Mouse (Mus musculus) forebrain, embryonic 11.5 days (tissue): ENCODE results near the gene Col6a3. TPM values are rescaled to one million over a fixed set of nuclear protein-coding genes. Genes with fewer than 3 reads are reported as not detected.
A peak's percentile ranks its signal among the peaks of the same experiment; 100 is the strongest.

Source experiments
- ATAC-seq: fragments of 200-750 bp; cut with Nextera tagmentation; replicated peaks from 2 replicates; pipeline ENCODE4 v1.8.0; 2017; ENCODE audit warnings: moderate TSS enrichment; ENCODE audit not compliant: low FRiP score
- DNase-seq: peaks from one replicate; pipeline ENCODE4 v3.0.0-alpha.2; 2017; ENCODE audit warnings: low spot score
- H3K27ac ChIP-seq: fragments of 300-500 bp; sonication (generic); 2 replicates; pipeline ENCODE4 v1.5.1; 2014; ENCODE audit warnings: low read depth, low read length
- H3K27me3 ChIP-seq: fragments of 300-500 bp; sonication (generic); 2 replicates; pipeline ENCODE4 v1.6.1; 2014; ENCODE audit warnings: mild to moderate bottlenecking, low read length, mixed read lengths; ENCODE audit not compliant: control insufficient read depth, insufficient read depth
- H3K36me3 ChIP-seq: fragments of 300-500 bp; sonication (generic); 2 replicates; pipeline ENCODE4 v1.6.1; 2014; ENCODE audit warnings: mild to moderate bottlenecking, low read length, moderate library complexity, mixed read lengths; ENCODE audit not compliant: control insufficient read depth, insufficient read depth
- H3K4me1 ChIP-seq: fragments of 300-500 bp; sonication (generic); replicated peaks from 2 replicates; pipeline ENCODE4 v1.6.1; 2014; ENCODE audit warnings: low read length, mixed read lengths; ENCODE audit not compliant: control insufficient read depth, insufficient read depth
- H3K4me2 ChIP-seq: fragments of 300-500 bp; sonication (generic); 2 replicates; pipeline ENCODE4 v1.6.1; 2014; ENCODE audit warnings: low read depth, mild to moderate bottlenecking, low read length, moderate library complexity, mixed read lengths; ENCODE audit not compliant: severe bottlenecking
- H3K4me3 ChIP-seq: fragments of 300-500 bp; sonication (generic); 2 replicates; pipeline ENCODE4 v1.5.1; 2014; ENCODE audit warnings: low read depth, low read length
- H3K9ac ChIP-seq: fragments of 300-500 bp; sonication (generic); 2 replicates; pipeline ENCODE4 v1.6.1; 2014; ENCODE audit warnings: low read length
- H3K9me3 ChIP-seq: fragments of 300-500 bp; sonication (generic); 2 replicates; pipeline ENCODE4 v1.6.1; 2016; ENCODE audit warnings: low read length, mixed read lengths; ENCODE audit not compliant: control insufficient read depth
- WGBS: fragments of 180-500 bp; shearing (Covaris S2); extraction: QIAGEN DNeasy Blood & Tissue Kit; methylation state at CpG from one replicate; pipeline ENCODE4 v1.1.7; 2014; 5-methylcytosine and 5-hydroxymethylcytosine counted together
- polyA plus RNA-seq: library from polyadenylated mRNA; unstranded; fragments of >200 nt; fragmentation: Nextera tagmentation; extraction: Ambion mirVana; gene quantifications from 2 replicates; pipeline ENCODE4 v1.2.1, GENCODE M21; 2014

The Col6a3 gene
- polyA plus RNA-seq, 1 experiment from 2014 or later, result 6.3 TPM

- H3K4me3 ChIP-seq, result no peak overlapping the region
- DNase-seq (no peak), ATAC-seq (no peak)
- H3K27me3 ChIP-seq, result no peaks in the 10 kb centered on the region
- no peaks in the 10 kb centered on the region for H3K36me3 ChIP-seq
- WGBS, result 95% methylated on average over 1 of the region's 1 CpGs
- H3K4me1 ChIP-seq, result no peaks in the 10 kb centered on the region
- no peak overlapping the region for H3K9ac ChIP-seq
- no peak overlapping the region for H3K4me2 ChIP-seq
- H3K9me3 ChIP-seq, result no peaks in the 10 kb centered on the region
- H3K27ac ChIP-seq, result no peak overlapping the region
Measured at GRCm38 (mm10) chr1:90780446-90780845, 63.3 kb downstream of the Col6a3 start.

GRCm38 (mm10) chr1:90779072-90779471, 64.7 kb downstream of the Col6a3 start:
- no peak overlapping the region for H3K4me3 ChIP-seq
- no peaks in the 10 kb centered on the region for H3K36me3 ChIP-seq
- H3K27ac ChIP-seq, result no peak overlapping the region
- no peak overlapping the region for H3K9ac ChIP-seq
- H3K4me1 ChIP-seq, result no peaks in the 10 kb centered on the region
- no peak for DNase-seq
- H3K9me3 ChIP-seq, result no peaks in the 10 kb centered on the region
- H3K4me2 ChIP-seq, result no peak overlapping the region
- no peaks in the 10 kb centered on the region for H3K27me3 ChIP-seq
- 91% methylated on average over 7 of the region's 7 CpGs for WGBS
- no peak for ATAC-seq

GRCm38 (mm10) chr1:90775477-90776241, 68.1 kb downstream of the Col6a3 start:
- WGBS, result 15% methylated on average over 10 of the region's 10 CpGs
- Histone ChIP-seq H3K4me3 (no peak overlapping the region), H3K4me2 (no peak overlapping the region), H3K27me3 (no peaks in the 10 kb centered on the region), H3K9me3 (no peaks in the 10 kb centered on the region), H3K27ac (no peak overlapping the region), H3K4me1 (no peaks in the 10 kb centered on the region), H3K9ac (no peak overlapping the region), H3K36me3 (no peaks in the 10 kb centered on the region)
- DNase-seq (peak; percentile 70), ATAC-seq (peak; percentile 69)

- Histone ChIP-seq H3K9ac (no peak overlapping the region), H3K27me3 (no peaks in the 10 kb centered on the region), H3K4me2 (no peak overlapping the region), H3K4me3 (no peak overlapping the region), H3K27ac (no peak overlapping the region), H3K9me3 (no peaks in the 10 kb centered on the region), H3K36me3 (no peaks in the 10 kb centered on the region), H3K4me1 (no peaks in the 10 kb centered on the region)
- WGBS, result 73% methylated on average over 4 of the region's 4 CpGs
- ATAC-seq, result no peak
- DNase-seq, result no peak
Measured at GRCm38 (mm10) chr1:90771172-90771571, 72.6 kb downstream of the Col6a3 start.

- ATAC-seq (no peak), DNase-seq (no peak)
- Histone ChIP-seq H3K4me2 (no peak overlapping the region), H3K27me3 (no peaks in the 10 kb centered on the region), H3K4me1 (no peaks in the 10 kb centered on the region), H3K9me3 (no peaks in the 10 kb centered on the region), H3K27ac (no peak overlapping the region), H3K36me3 (no peaks in the 10 kb centered on the region), H3K9ac (no peak overlapping the region), H3K4me3 (no peak overlapping the region)
- 86% methylated on average over 7 of the region's 7 CpGs for WGBS
Measured at GRCm38 (mm10) chr1:90770027-90770426, 73.7 kb downstream of the Col6a3 start.

DNA sequence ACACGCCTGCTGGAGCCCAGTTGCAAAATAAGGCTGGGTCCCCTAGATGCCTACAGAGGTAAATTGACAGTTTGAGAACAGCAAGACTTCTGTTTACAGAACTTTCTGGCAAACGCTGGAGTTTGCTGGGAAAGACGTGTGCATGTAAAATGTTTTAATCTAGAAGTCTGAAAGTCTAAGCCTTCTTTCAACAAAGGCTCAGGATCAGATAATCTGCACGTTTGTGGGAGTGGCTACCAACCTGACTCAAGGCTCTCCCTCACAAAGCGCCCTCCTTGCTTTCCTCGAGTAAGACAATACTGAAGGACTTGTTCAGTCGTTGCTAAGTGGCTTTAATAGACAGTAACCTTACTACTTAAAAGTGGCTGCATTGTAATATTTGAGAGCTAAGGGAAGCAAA, 74.5 kb downstream of the Col6a3 start:
- no peaks in the 10 kb centered on the region for H3K36me3 ChIP-seq
- WGBS, result 62% methylated on average over 7 of the region's 7 CpGs
- no peak for ATAC-seq

GRCm38 (mm10) chr1:90758091-90758673, 85.6 kb downstream of the Col6a3 start:
- Histone ChIP-seq H3K4me3 (no peak overlapping the region), H3K36me3 (no peaks in the 10 kb centered on the region), H3K9me3 (no peaks in the 10 kb centered on the region), H3K27me3 (no peaks in the 10 kb centered on the region), H3K9ac (no peak overlapping the region), H3K27ac (no peak overlapping the region), H3K4me1 (no peaks in the 10 kb centered on the region), H3K4me2 (no peak overlapping the region)
- ATAC-seq (no peak), DNase-seq (no peak)
- 94% methylated on average over 4 of the region's 4 CpGs for WGBS

More for the DNA sequence above, 74.5 kb downstream of the Col6a3 start:
- Histone ChIP-seq H3K27me3 (no peaks in the 10 kb centered on the region), H3K27ac (no peak overlapping the region), H3K4me2 (no peak overlapping the region), H3K4me3 (no peak overlapping the region), H3K9me3 (no peaks in the 10 kb centered on the region), H3K4me1 (no peaks in the 10 kb centered on the region), H3K9ac (no peak overlapping the region)
- DNase-seq, result no peak

DNA sequence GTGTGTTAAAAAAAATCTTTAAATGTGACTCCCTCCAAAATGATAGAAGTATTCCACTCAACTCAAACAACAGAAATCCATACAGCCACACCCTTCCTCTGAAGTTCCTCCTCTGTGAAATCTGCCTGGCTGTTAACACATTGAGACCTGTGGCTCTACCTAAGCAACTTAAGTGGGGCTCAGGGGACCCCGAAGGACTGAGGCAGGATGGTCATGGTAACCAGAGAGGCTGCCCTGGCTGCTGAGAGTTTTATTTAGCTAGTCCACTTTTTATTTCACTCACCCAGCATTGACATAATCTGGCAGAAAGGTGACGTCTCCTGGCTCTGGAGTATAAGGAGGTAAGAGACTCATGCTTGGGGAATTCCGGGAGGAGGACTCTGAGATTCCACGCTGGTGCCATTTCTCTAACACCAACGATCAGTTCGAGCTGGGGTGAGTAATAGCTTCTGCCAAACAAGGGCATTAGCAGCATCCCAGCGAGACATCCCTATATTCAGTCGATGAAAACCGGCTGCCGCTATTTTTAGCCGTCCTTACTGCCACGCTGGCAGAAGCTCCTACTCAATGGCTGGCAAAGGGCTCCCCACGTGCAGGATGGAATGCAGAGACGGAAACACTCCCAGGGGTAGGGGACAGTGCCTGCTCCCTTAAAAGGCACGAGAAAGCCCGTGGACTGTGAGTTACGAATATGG, 89.8 kb downstream of the Col6a3 start:
- no peak for DNase-seq
- 62% methylated on average over 17 of the region's 17 CpGs for WGBS

More for the DNA sequence above, 89.8 kb downstream of the Col6a3 start:
- no peaks in the 10 kb centered on the region for H3K27me3 ChIP-seq
- H3K4me1 ChIP-seq, result no peaks in the 10 kb centered on the region
- H3K4me2 ChIP-seq, result no peak overlapping the region
- no peaks in the 10 kb centered on the region for H3K9me3 ChIP-seq
- no peak overlapping the region for H3K27ac ChIP-seq
- no peak for ATAC-seq
- no peaks in the 10 kb centered on the region for H3K36me3 ChIP-seq
- no peak overlapping the region for H3K4me3 ChIP-seq
- no peak overlapping the region for H3K9ac ChIP-seq
